Mouse (Mus musculus): Measurements from ENCODE around the gene Ubr2.

GRCm38 (mm10) chr17:46933557-46934348 is 76.6 kb downstream of the Ubr2 start:
- TF ChIP-seq CTCF (IDR thresholded peaks at IDR 0.05) (peak; percentile 82), POLR2A (IDR thresholded peaks at IDR 0.05; ENCODE audit: insufficient read depth, low read depth, low read length) (no peak)

Data from heart, adult 2 months (tissue).